Mouse (Mus musculus) kidney, postnatal 4 days (tissue): ENCODE measurements around the gene Stox2.

ENCODE experiments used
- DNase-seq, 2 experiments: peaks; one replicate each; pipeline ENCODE4 v3.0.0; 2021; ENCODE audit warnings: mixed read lengths in 2 of 2

Gene Stox2

GRCm38 (mm10) chr8:47288131-47288865 lies 157.9 kb downstream of the Stox2 start:
- DNase-seq, result peak; percentile 73 to 81

GRCm38 (mm10) chr8:47287641-47288130 lies 158.5 kb downstream of the Stox2 start:
- peak; percentile 56 to 69 for DNase-seq

- DNase-seq, result peak; percentile 16 to 19
These were observed 159.0 kb downstream of the Stox2 start for GRCm38 (mm10) chr8:47287201-47287621.

- no peak for DNase-seq
These were observed 160.0 kb downstream of the Stox2 start for GRCm38 (mm10) chr8:47286081-47286700.

- DNase-seq, result no peak
These were observed 160.7 kb downstream of the Stox2 start for GRCm38 (mm10) chr8:47285435-47285834.

GRCm38 (mm10) chr8:47284329-47285326 lies 161.5 kb downstream of the Stox2 start:
- no peak for DNase-seq

GRCm38 (mm10) chr8:47279898-47280297 lies 166.3 kb downstream of the Stox2 start:
- DNase-seq, result no peak

- no peak for DNase-seq
These were observed 168.0 kb downstream of the Stox2 start for GRCm38 (mm10) chr8:47278211-47278610.

- no peak for DNase-seq
These were observed 177.2 kb downstream of the Stox2 start for GRCm38 (mm10) chr8:47268931-47269330.

- DNase-seq, result peak in 1 of 2 experiments; percentile 38
These were observed 177.9 kb downstream of the Stox2 start for GRCm38 (mm10) chr8:47268062-47268822.

GRCm38 (mm10) chr8:47263070-47263843 lies 182.9 kb downstream of the Stox2 start:
- DNase-seq, result no peak

- no peak for DNase-seq
These were observed 185.2 kb downstream of the Stox2 start for GRCm38 (mm10) chr8:47260751-47261474.

GRCm38 (mm10) chr8:47250832-47251231 lies 195.3 kb downstream of the Stox2 start:
- no peak for DNase-seq

- no peak for DNase-seq
These were observed 201.0 kb downstream of the Stox2 start for GRCm38 (mm10) chr8:47245116-47245515.

- no peak for DNase-seq
These were observed 202.0 kb downstream of the Stox2 start for GRCm38 (mm10) chr8:47244202-47244601.

GRCm38 (mm10) chr8:47243631-47244030 lies 202.5 kb downstream of the Stox2 start:
- peak in 1 of 2 experiments; percentile 12 for DNase-seq

GRCm38 (mm10) chr8:47243016-47243630 lies 203.0 kb downstream of the Stox2 start:
- peak in 1 of 2 experiments; percentile 31 for DNase-seq

- DNase-seq, result peak; percentile 68 to 78
These were observed 203.8 kb downstream of the Stox2 start for GRCm38 (mm10) chr8:47242207-47243004.

GRCm38 (mm10) chr8:47241421-47242078 lies 204.6 kb downstream of the Stox2 start:
- DNase-seq, result no peak
